Mouse (Mus musculus) testis, adult 2 months (tissue): ENCODE data around the gene Stpg1.

ENCODE experiments used
- CTCF ChIP-seq: fragments of 200-500 bp; IDR thresholded peaks from 2 replicates; pipeline ENCODE4 v1.5.1; 2012; ENCODE audit warnings: low read depth, mild to moderate bottlenecking, inconsistent platforms, low read length, moderate library complexity; ENCODE audit not compliant: control insufficient read depth, insufficient read depth, insufficient replicate concordance
- POLR2A ChIP-seq: fragments of 200-500 bp; IDR thresholded peaks from 2 replicates; pipeline ENCODE4 v1.6.1; 2012; ENCODE audit warnings: low read depth, mild to moderate bottlenecking, inconsistent platforms, low read length, moderate library complexity; ENCODE audit not compliant: control insufficient read depth

DNA sequence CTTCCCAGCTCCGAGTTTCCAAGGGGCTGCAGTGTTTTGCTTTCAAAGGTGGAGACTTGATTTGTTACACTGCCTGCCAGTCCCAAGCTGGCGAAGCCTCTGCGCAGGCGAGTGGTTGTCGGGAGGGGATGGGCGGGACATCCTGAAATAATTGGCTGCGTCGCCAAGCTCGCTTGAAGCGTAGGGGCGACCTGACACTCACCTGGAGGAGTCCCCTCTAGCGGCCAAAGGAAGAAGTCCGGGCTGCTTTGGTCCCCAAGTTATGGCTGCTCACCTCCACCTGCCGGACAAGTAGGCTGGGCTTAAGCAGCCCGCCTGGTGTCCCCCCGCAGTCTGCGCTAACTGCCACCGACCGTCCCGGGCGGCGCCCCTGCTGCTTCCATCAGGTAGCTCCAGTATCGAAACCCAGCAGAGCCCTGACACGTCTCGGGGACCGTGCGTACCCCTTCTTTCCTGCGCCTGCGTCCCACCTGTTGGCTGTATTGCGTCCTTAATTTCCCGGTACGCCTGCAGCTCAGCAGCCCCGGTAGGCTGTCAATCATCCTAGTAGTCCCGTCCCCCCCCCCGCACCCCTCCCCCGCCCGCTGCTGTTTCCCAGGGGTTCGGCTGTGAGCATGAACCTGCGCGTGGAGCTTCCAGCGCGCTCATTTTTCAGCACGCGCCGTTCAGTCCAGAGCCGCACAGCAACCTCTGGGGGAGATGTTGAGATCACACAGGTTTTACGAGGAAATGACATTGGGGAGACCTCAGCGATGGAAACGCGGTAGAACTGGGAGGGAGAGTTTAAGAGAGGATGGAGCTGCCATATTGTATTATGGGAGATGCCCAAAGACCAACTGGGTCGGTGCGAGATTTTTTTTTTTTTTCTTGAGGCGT is at the start of gene Stpg1, which contains the start of gene Nipal3:
- TF ChIP-seq CTCF (peak; percentile 41; the same call in 1 of the 2 replicates), POLR2A (no peak)
